Mouse (Mus musculus) CH12.LX (cell line): ENCODE measurements around the gene Safb2.

ENCODE experiments used
- JUND ChIP-seq: conservative IDR thresholded peaks from 2 replicates; pipeline ENCODE4 v1.6.1; 2011; ENCODE audit warnings: low read depth, low read length, improper control_type of control experiment
- POLR2A ChIP-seq: IDR thresholded peaks from 2 replicates; pipeline ENCODE4 v1.6.1; 2011; ENCODE audit warnings: low read depth, mild to moderate bottlenecking, improper control_type of control experiment, low read length

DNA sequence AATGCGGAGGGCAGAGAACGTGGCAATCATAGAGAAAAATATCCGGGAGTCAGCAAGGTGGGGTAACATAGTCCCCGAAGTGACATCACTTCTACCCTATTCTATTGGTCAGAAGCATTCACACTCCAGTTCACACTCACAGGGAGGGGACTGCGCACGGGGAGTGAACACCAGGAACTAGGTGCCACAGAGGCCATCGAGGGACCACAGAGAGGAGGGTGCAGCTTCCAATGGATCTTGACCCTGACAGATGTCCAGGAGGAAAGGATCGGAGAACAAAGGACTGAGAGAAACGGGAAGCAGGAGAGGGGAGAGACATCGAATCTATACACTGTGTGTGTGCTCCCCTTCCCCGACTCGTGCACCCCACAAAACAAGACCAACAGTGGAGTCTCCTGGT, 69.5 kb downstream of the Safb2 start:
- TF ChIP-seq JUND, result no peak
- no peak for TF ChIP-seq POLR2A
